Mouse (Mus musculus) adrenal gland, adult (tissue): ENCODE data around the gene B4galt1.

ENCODE experiments used
- DNase-seq, 2 experiments: peaks; one replicate each; pipeline ENCODE4 v3.0.0; 2022 to 2023; ENCODE audit warnings: low spot score in 1 of 2; ENCODE audit not compliant: inconsistent age in 2 of 2

B4galt1 gene

GRCm38 (mm10) chr4:40873320-40873719 is 19.5 kb upstream of the B4galt1 start:
- DNase-seq: no peak

GRCm38 (mm10) chr4:40872129-40872528 is 18.3 kb upstream of the B4galt1 start:
- no peak for DNase-seq

- DNase-seq: peak in 1 of 2 experiments; percentile 30
Observed at GRCm38 (mm10) chr4:40870206-40870605, 16.4 kb upstream of the B4galt1 start.

- peak; percentile 83 to 96 for DNase-seq
Observed at GRCm38 (mm10) chr4:40868554-40869232, 14.9 kb upstream of the B4galt1 start.

GRCm38 (mm10) chr4:40864361-40864760 is 10.6 kb upstream of the B4galt1 start:
- no peak for DNase-seq

- DNase-seq: no peak
Observed at GRCm38 (mm10) chr4:40863340-40863739, 9.5 kb upstream of the B4galt1 start.

- DNase-seq: no peak
Observed at GRCm38 (mm10) chr4:40861131-40861530, 7.3 kb upstream of the B4galt1 start.

GRCm38 (mm10) chr4:40857824-40858346 is 4.1 kb upstream of the B4galt1 start:
- no peak for DNase-seq

GRCm38 (mm10) chr4:40856571-40856970 is 2.8 kb upstream of the B4galt1 start:
- no peak for DNase-seq

- no peak for DNase-seq
Observed at GRCm38 (mm10) chr4:40854387-40854933, 655 bp upstream of the B4galt1 start.

GRCm38 (mm10) chr4:40852861-40853564 is 792 bp downstream of the B4galt1 start:
- peak in 1 of 2 experiments; percentile 85 for DNase-seq

GRCm38 (mm10) chr4:40852249-40852781 is 1.5 kb downstream of the B4galt1 start:
- peak; percentile 38 to 88 for DNase-seq

- peak in 1 of 2 experiments; percentile 79 for DNase-seq
Observed at GRCm38 (mm10) chr4:40851763-40852248, 2.0 kb downstream of the B4galt1 start.

- peak in 1 of 2 experiments; percentile 74 for DNase-seq
Observed at GRCm38 (mm10) chr4:40851031-40851762, 2.6 kb downstream of the B4galt1 start.

- DNase-seq: peak; percentile 79 to 93
Observed at GRCm38 (mm10) chr4:40850582-40850981, 3.2 kb downstream of the B4galt1 start.

GRCm38 (mm10) chr4:40849518-40849917 is 4.3 kb downstream of the B4galt1 start:
- DNase-seq: peak in 1 of 2 experiments; percentile 49

- DNase-seq: peak in 1 of 2 experiments; percentile 35
Observed at GRCm38 (mm10) chr4:40848246-40848645, 5.6 kb downstream of the B4galt1 start.

- peak in 1 of 2 experiments; percentile 80 for DNase-seq
Observed at GRCm38 (mm10) chr4:40847160-40847559, 6.6 kb downstream of the B4galt1 start.

GRCm38 (mm10) chr4:40846143-40846931 is 7.5 kb downstream of the B4galt1 start:
- DNase-seq: peak; percentile 70 to 84
